Mouse (Mus musculus): ENCODE results near the gene Gm27021.

DNA sequence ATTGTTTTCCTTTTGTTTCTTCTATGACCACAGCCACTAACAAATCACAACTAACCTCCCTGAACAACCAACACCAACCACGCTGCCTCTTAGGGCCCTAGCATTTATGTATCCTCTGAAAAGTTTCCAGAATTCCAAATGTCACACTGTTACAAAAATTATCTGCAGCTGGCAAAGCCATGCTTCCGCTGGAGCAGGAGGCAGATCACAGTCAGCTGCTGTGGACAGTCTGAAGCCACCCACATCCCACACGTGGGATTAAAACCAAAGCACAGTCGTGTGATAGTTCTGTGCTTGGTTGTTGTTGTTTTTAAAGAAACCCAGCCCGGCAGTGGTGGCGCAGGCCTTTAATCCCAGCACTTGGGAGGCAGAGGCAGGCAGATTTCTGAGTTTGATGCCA lies 31.2 kb upstream of the Gm27021 start:
- TF ChIP-seq CTCF (IDR thresholded peaks at IDR 0.05; ENCODE audit: low read depth) = no peak
- no peak for TF ChIP-seq EP300 (optimal IDR thresholded peaks at IDR 0.05)

Data from stomach, postnatal 0 days (tissue).